Mouse (Mus musculus): Measurements from ENCODE around the gene Terf2ip.

GRCm38 (mm10) chr8:111974138-111974537 lies 37.1 kb upstream of the Terf2ip start:
- TF ChIP-seq GATA1 (IDR thresholded peaks at IDR 0.05; ENCODE audit: borderline replicate concordance, low read length), result no peak
- no peak for TF ChIP-seq FLI1 (IDR thresholded peaks at IDR 0.05; ENCODE audit: low read length)

Data from megakaryocyte, embryonic 14.5 days (primary cell).